Mouse (Mus musculus) megakaryocyte, adult 5-6 weeks (primary cell): Measurements from ENCODE around the gene Fat3. TPM values are rescaled to one million over a fixed set of nuclear protein-coding genes. Genes with fewer than 3 reads are reported as not detected.

Source experiments
- ATAC-seq: 2 replicates; pipeline ENCODE4 v1.8.0; 2016; ENCODE audit warnings: mild to moderate bottlenecking, inconsistent platforms; ENCODE audit not compliant: poor library complexity, severe bottlenecking
- total RNA-seq, 2 experiments: library from RNA; stranded (forward) in 1 of 2; stranded (reverse) in 1 of 2; fragments of 153-499, 151-499 nt in 1 of 2; fragments of 221-1000, 200-1000 nt in 1 of 2; gene quantifications; 2 replicates each; pipeline versions ENCODE4 v1.2.3 to v1.2.4; 2015 to 2017

Fat3 gene
- total RNA-seq, 2 experiments from 2014 or later: 0.11 TPM; not detected in 1

- ATAC-seq: peak; percentile 30; the same call in 1 of the 2 replicates
These were observed 188.4 kb downstream of the Fat3 start for GRCm38 (mm10) chr9:16312599-16313197.

GRCm38 (mm10) chr9:16310855-16311848 is 189.9 kb downstream of the Fat3 start:
- ATAC-seq: no peak

GRCm38 (mm10) chr9:16310305-16310704 is 190.8 kb downstream of the Fat3 start:
- ATAC-seq: no peak

- no peak for ATAC-seq
These were observed 193.3 kb downstream of the Fat3 start for GRCm38 (mm10) chr9:16307789-16308188.

GRCm38 (mm10) chr9:16306222-16306621 is 194.9 kb downstream of the Fat3 start:
- no peak for ATAC-seq

GRCm38 (mm10) chr9:16305396-16306086 is 195.5 kb downstream of the Fat3 start:
- no peak for ATAC-seq

- ATAC-seq: no peak
These were observed 196.1 kb downstream of the Fat3 start for GRCm38 (mm10) chr9:16304949-16305348.

- ATAC-seq: no peak
These were observed 198.6 kb downstream of the Fat3 start for GRCm38 (mm10) chr9:16302484-16302883.

- no peak for ATAC-seq
These were observed 203.2 kb downstream of the Fat3 start for GRCm38 (mm10) chr9:16297935-16298334.

GRCm38 (mm10) chr9:16293928-16294806 is 206.9 kb downstream of the Fat3 start:
- ATAC-seq: no peak

GRCm38 (mm10) chr9:16292492-16292891 is 208.6 kb downstream of the Fat3 start:
- no peak for ATAC-seq

- ATAC-seq: no peak
These were observed 210.2 kb downstream of the Fat3 start for GRCm38 (mm10) chr9:16290911-16291310.

GRCm38 (mm10) chr9:16283033-16283432 is 218.1 kb downstream of the Fat3 start:
- no peak for ATAC-seq

- no peak for ATAC-seq
These were observed 218.7 kb downstream of the Fat3 start for GRCm38 (mm10) chr9:16282291-16282804.

GRCm38 (mm10) chr9:16275589-16275988 is 225.5 kb downstream of the Fat3 start:
- no peak for ATAC-seq

- no peak for ATAC-seq
These were observed 227.0 kb downstream of the Fat3 start for GRCm38 (mm10) chr9:16274130-16274529.

GRCm38 (mm10) chr9:16272810-16273209 is 228.3 kb downstream of the Fat3 start:
- ATAC-seq: no peak

GRCm38 (mm10) chr9:16270768-16271114 is 230.3 kb downstream of the Fat3 start:
- no peak for ATAC-seq

GRCm38 (mm10) chr9:16270056-16270767 is 230.9 kb downstream of the Fat3 start:
- ATAC-seq: no peak

GRCm38 (mm10) chr9:16265519-16265918 is 235.6 kb downstream of the Fat3 start:
- no peak for ATAC-seq
